Mouse (Mus musculus) hindbrain, embryonic 14.5 days (tissue): ENCODE measurements at regions not wholly inside any gene's neighbourhood (a gene's known extent, or its start where the extent isn't known, plus 50 kb on each side); places are given as distances from the start of the nearest gene placed in this dataset.

ENCODE experiments used
- ATAC-seq: fragments of 200-750 bp; cut with Nextera tagmentation; 2 replicates; pipeline ENCODE4 v1.8.0; 2017; ENCODE audit warnings: moderate number of reproducible peaks, mild to moderate bottlenecking, moderate TSS enrichment, moderate library complexity; ENCODE audit not compliant: low FRiP score
- DNase-seq: peaks from one replicate; pipeline ENCODE4 v3.0.0-alpha.2; 2015; ENCODE audit warnings: low spot score
- H3K27ac ChIP-seq: fragments of 300-500 bp; sonication (generic); 2 replicates; pipeline ENCODE4 v1.5.1; 2014; ENCODE audit warnings: mild to moderate bottlenecking, moderate library complexity
- H3K27me3 ChIP-seq: fragments of 300-500 bp; sonication (generic); 2 replicates; pipeline ENCODE4 v1.6.1; 2014; ENCODE audit warnings: mild to moderate bottlenecking, low read length, mixed read lengths; ENCODE audit not compliant: control insufficient read depth, insufficient read depth
- H3K36me3 ChIP-seq: fragments of 300-500 bp; sonication (generic); replicated peaks from 2 replicates; pipeline ENCODE4 v1.6.1; 2014; ENCODE audit not compliant: control insufficient read depth, insufficient read depth
- H3K4me1 ChIP-seq: fragments of 300-500 bp; sonication (generic); replicated peaks from 2 replicates; pipeline ENCODE4 v1.6.1; 2014; ENCODE audit warnings: antibody characterized with exemption, low read length, mixed read lengths; ENCODE audit not compliant: control insufficient read depth, insufficient read depth
- H3K4me2 ChIP-seq: fragments of 300-500 bp; sonication (generic); replicated peaks from 2 replicates; pipeline ENCODE4 v1.6.1; 2014; ENCODE audit warnings: mild to moderate bottlenecking, moderate library complexity
- H3K4me3 ChIP-seq: fragments of 300-500 bp; sonication (generic); replicated peaks from 2 replicates; pipeline ENCODE4 v1.5.1; 2014; ENCODE audit warnings: mild to moderate bottlenecking, low read length
- H3K9ac ChIP-seq: fragments of 300-500 bp; sonication (generic); 2 replicates; pipeline ENCODE4 v1.6.1; 2014
- H3K9me3 ChIP-seq: fragments of 300-500 bp; sonication (generic); 2 replicates; pipeline ENCODE4 v1.6.1; 2016; ENCODE audit warnings: low read length; ENCODE audit not compliant: control insufficient read depth
- WGBS: fragments of 180-500 bp; shearing (Covaris S2); extraction: QIAGEN DNeasy Blood & Tissue Kit; methylation state at CpG from one replicate; pipeline ENCODE4 v1.1.7; 2014; 5-methylcytosine and 5-hydroxymethylcytosine counted together

- no peaks in the 10 kb centered on the region for H3K9me3 ChIP-seq
- no peak overlapping the region for H3K4me2 ChIP-seq
- H3K27me3 ChIP-seq = no peaks in the 10 kb centered on the region
- DNase-seq = no peak
- no peak overlapping the region for H3K4me3 ChIP-seq
- H3K36me3 ChIP-seq = no peaks in the 10 kb centered on the region
- H3K4me1 ChIP-seq = no peaks in the 10 kb centered on the region
- no peak overlapping the region for H3K27ac ChIP-seq
- H3K9ac ChIP-seq = no peak overlapping the region
- no peak for ATAC-seq
These were observed 295.7 kb upstream of the Cited2 start for GRCm38 (mm10) chr10:17427316-17427715.

GRCm38 (mm10) chr10:17428315-17428714 lies 294.7 kb upstream of the Cited2 start:
- 78% methylated on average over 3 of the region's 3 CpGs for WGBS
- Histone ChIP-seq H3K9ac (no peak overlapping the region), H3K36me3 (no peaks in the 10 kb centered on the region), H3K27me3 (no peaks in the 10 kb centered on the region), H3K4me2 (no peak overlapping the region), H3K4me3 (no peak overlapping the region), H3K4me1 (no peaks in the 10 kb centered on the region), H3K9me3 (no peaks in the 10 kb centered on the region), H3K27ac (no peak overlapping the region)
- ATAC-seq (no peak), DNase-seq (no peak)

GRCm38 (mm10) chr10:17431068-17431467 lies 291.9 kb upstream of the Cited2 start:
- H3K36me3 ChIP-seq = no peaks in the 10 kb centered on the region
- H3K9ac ChIP-seq = no peak overlapping the region
- no peak for DNase-seq
- H3K4me1 ChIP-seq = no peaks in the 10 kb centered on the region
- H3K4me2 ChIP-seq = no peak overlapping the region
- H3K4me3 ChIP-seq = no peak overlapping the region
- no peak overlapping the region for H3K27ac ChIP-seq
- no peaks in the 10 kb centered on the region for H3K9me3 ChIP-seq
- 88% methylated on average over 8 of the region's 8 CpGs for WGBS
- no peak for ATAC-seq
- no peaks in the 10 kb centered on the region for H3K27me3 ChIP-seq

DNA sequence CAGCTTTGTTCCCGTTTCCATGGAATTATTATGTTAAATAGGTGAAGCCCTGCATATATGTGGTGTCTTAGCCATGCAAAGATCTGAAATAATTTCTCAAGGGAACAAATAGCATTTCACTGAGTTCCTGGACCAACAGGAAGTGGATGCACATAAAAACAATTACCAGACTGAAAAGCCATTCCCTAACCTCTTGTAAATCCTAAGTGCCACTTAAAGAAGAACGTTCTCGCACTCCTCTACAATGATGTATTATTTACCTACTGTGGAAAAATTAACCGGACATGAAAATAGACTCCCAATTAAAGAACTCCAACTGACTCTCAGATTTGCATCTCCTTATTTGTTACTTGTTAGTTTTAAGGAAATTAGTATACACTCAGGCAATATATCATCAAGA lies 288.9 kb upstream of the Cited2 start:
- Histone ChIP-seq H3K27me3 (no peaks in the 10 kb centered on the region), H3K9ac (no peak overlapping the region), H3K36me3 (no peaks in the 10 kb centered on the region), H3K27ac (no peak overlapping the region), H3K4me1 (no peaks in the 10 kb centered on the region), H3K4me2 (no peak overlapping the region), H3K4me3 (no peak overlapping the region), H3K9me3 (no peaks in the 10 kb centered on the region)
- WGBS = 73% methylated on average over 4 of the region's 4 CpGs
- DNase-seq (no peak), ATAC-seq (no peak)

- no peak for DNase-seq
These were observed 272.8 kb upstream of the Cited2 start for GRCm38 (mm10) chr10:17450240-17450639.

DNA sequence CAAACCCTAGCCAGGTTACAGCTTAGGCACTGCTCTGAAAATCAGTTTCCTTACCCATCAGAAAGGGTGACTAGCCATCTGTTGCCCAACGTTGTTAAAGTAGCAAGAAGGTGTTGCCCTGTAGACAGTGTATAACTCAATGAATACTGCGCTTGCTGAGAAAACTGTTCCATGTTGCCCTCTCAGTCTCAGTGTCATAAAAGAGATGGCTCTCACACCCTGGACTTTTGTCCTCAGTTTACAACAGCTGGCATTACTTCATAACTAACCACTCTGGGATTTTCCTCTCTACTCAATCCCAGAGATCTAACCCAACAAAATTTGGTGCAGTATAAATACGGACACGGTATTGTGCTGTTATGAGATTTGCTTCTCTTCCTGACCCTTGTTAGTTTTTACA lies 252.1 kb upstream of the Cited2 start:
- 90% methylated on average over 4 of the region's 4 CpGs for WGBS
- Histone ChIP-seq H3K9me3 (no peaks in the 10 kb centered on the region), H3K9ac (no peak overlapping the region), H3K27me3 (no peaks in the 10 kb centered on the region), H3K4me3 (no peak overlapping the region), H3K27ac (no peak overlapping the region), H3K4me2 (no peak overlapping the region), H3K36me3 (no peaks in the 10 kb centered on the region), H3K4me1 (no peaks in the 10 kb centered on the region)
- DNase-seq (no peak), ATAC-seq (no peak)

More at GRCm38 (mm10) chr10:17450240-17450639, 272.8 kb upstream of the Cited2 start:
- Histone ChIP-seq H3K9me3 (no peaks in the 10 kb centered on the region), H3K9ac (no peak overlapping the region), H3K4me1 (no peaks in the 10 kb centered on the region), H3K4me3 (no peak overlapping the region), H3K27ac (no peak overlapping the region), H3K4me2 (no peak overlapping the region), H3K36me3 (no peaks in the 10 kb centered on the region), H3K27me3 (no peaks in the 10 kb centered on the region)
- WGBS = 82% methylated on average over 4 of the region's 4 CpGs
- ATAC-seq = no peak

DNA sequence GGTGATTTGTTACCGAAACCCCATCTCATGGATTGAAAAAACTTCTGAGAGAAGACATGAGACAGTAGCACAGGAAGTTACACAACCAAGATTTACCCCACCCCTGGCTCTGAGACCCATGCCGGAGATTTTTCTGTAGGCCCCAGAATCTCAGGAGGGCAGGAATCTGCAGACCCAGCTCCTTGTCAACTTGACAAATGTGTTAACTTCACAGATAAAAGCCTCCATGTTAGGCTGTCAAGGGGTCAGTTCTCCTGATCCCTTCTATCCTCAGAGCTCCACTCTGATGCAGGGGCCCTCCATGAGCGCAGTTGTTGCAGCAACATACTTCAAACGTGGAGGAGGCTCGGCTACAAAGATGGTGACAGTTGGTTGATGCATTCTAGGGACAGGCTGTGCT lies 250.5 kb upstream of the Cited2 start:
- Histone ChIP-seq H3K4me1 (no peaks in the 10 kb centered on the region), H3K36me3 (no peaks in the 10 kb centered on the region), H3K27ac (no peak overlapping the region), H3K4me2 (no peak overlapping the region), H3K9ac (no peak overlapping the region), H3K9me3 (no peaks in the 10 kb centered on the region), H3K4me3 (no peak overlapping the region), H3K27me3 (no peaks in the 10 kb centered on the region)
- 36% methylated on average over 5 of the region's 5 CpGs for WGBS
- no peak for ATAC-seq
- no peak for DNase-seq

DNA sequence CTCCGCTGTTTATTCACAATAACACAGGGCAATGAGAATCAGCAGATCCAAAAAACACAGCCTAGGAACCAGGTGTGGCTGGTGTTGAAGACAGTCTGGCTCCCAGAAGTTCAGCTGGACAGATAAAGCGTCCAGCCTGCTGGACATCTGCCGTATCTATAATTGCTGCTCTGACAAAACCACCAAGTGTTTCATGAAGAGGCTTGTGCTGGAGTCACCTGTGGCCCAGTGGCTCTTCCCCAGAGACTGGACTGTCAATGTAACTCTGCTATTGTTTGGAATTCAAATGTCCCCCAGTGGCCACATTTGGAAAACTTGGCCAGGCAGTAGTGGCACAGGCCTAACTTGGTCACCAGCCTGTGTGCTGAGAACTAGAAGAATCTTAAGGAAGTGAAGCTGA lies 247.0 kb upstream of the Cited2 start:
- no peak for DNase-seq
- ATAC-seq = no peak
- Histone ChIP-seq H3K9ac (no peak overlapping the region), H3K27ac (no peak overlapping the region), H3K36me3 (no peaks in the 10 kb centered on the region), H3K4me3 (no peak overlapping the region), H3K4me2 (no peak overlapping the region), H3K4me1 (peaks cover 4% of the 10 kb centered on the region; the same call in 1 of the 2 replicates), H3K27me3 (no peaks in the 10 kb centered on the region), H3K9me3 (no peaks in the 10 kb centered on the region)
- WGBS = 89% methylated on average over 3 of the region's 3 CpGs

GRCm38 (mm10) chr10:17476720-17477119 lies 246.3 kb upstream of the Cited2 start:
- Histone ChIP-seq H3K4me3 (no peak overlapping the region), H3K9me3 (no peaks in the 10 kb centered on the region), H3K36me3 (no peaks in the 10 kb centered on the region), H3K27ac (no peak overlapping the region), H3K4me1 (peaks cover 4% of the 10 kb centered on the region; the same call in 1 of the 2 replicates), H3K4me2 (no peak overlapping the region), H3K27me3 (no peaks in the 10 kb centered on the region), H3K9ac (no peak overlapping the region)
- 93% methylated on average over 6 of the region's 6 CpGs for WGBS
- DNase-seq (no peak), ATAC-seq (no peak)
